Mouse (Mus musculus) hindbrain, embryonic 14.5 days (tissue): ENCODE measurements around the gene Pxylp1. TPM values are rescaled to one million over a fixed set of nuclear protein-coding genes. Genes with fewer than 3 reads are reported as not detected.

Experiments used
- ATAC-seq: fragments of 200-750 bp; cut with Nextera tagmentation; 2 replicates; pipeline ENCODE4 v1.8.0; 2017; ENCODE audit warnings: moderate number of reproducible peaks, mild to moderate bottlenecking, moderate TSS enrichment, moderate library complexity; ENCODE audit not compliant: low FRiP score
- DNase-seq: peaks from one replicate; pipeline ENCODE4 v3.0.0-alpha.2; 2015; ENCODE audit warnings: low spot score
- H3K27ac ChIP-seq: fragments of 300-500 bp; sonication (generic); 2 replicates; pipeline ENCODE4 v1.5.1; 2014; ENCODE audit warnings: mild to moderate bottlenecking, moderate library complexity
- H3K27me3 ChIP-seq: fragments of 300-500 bp; sonication (generic); 2 replicates; pipeline ENCODE4 v1.6.1; 2014; ENCODE audit warnings: mild to moderate bottlenecking, low read length, mixed read lengths; ENCODE audit not compliant: control insufficient read depth, insufficient read depth
- H3K36me3 ChIP-seq: fragments of 300-500 bp; sonication (generic); replicated peaks from 2 replicates; pipeline ENCODE4 v1.6.1; 2014; ENCODE audit not compliant: control insufficient read depth, insufficient read depth
- H3K4me1 ChIP-seq: fragments of 300-500 bp; sonication (generic); replicated peaks from 2 replicates; pipeline ENCODE4 v1.6.1; 2014; ENCODE audit warnings: antibody characterized with exemption, low read length, mixed read lengths; ENCODE audit not compliant: control insufficient read depth, insufficient read depth
- H3K4me2 ChIP-seq: fragments of 300-500 bp; sonication (generic); replicated peaks from 2 replicates; pipeline ENCODE4 v1.6.1; 2014; ENCODE audit warnings: mild to moderate bottlenecking, moderate library complexity
- H3K4me3 ChIP-seq: fragments of 300-500 bp; sonication (generic); replicated peaks from 2 replicates; pipeline ENCODE4 v1.5.1; 2014; ENCODE audit warnings: mild to moderate bottlenecking, low read length
- H3K9ac ChIP-seq: fragments of 300-500 bp; sonication (generic); 2 replicates; pipeline ENCODE4 v1.6.1; 2014
- H3K9me3 ChIP-seq: fragments of 300-500 bp; sonication (generic); 2 replicates; pipeline ENCODE4 v1.6.1; 2016; ENCODE audit warnings: low read length; ENCODE audit not compliant: control insufficient read depth
- WGBS: fragments of 180-500 bp; shearing (Covaris S2); extraction: QIAGEN DNeasy Blood & Tissue Kit; methylation state at CpG from one replicate; pipeline ENCODE4 v1.1.7; 2014; 5-methylcytosine and 5-hydroxymethylcytosine counted together
- polyA plus RNA-seq: library from polyadenylated mRNA; unstranded; fragments of >200 nt; fragmentation: Nextera tagmentation; extraction: Ambion mirVana; gene quantifications from 2 replicates; pipeline ENCODE4 v1.2.1, GENCODE M21; 2014

Gene Pxylp1
- polyA plus RNA-seq, 1 experiment from 2014 or later = 34.6 TPM

DNA sequence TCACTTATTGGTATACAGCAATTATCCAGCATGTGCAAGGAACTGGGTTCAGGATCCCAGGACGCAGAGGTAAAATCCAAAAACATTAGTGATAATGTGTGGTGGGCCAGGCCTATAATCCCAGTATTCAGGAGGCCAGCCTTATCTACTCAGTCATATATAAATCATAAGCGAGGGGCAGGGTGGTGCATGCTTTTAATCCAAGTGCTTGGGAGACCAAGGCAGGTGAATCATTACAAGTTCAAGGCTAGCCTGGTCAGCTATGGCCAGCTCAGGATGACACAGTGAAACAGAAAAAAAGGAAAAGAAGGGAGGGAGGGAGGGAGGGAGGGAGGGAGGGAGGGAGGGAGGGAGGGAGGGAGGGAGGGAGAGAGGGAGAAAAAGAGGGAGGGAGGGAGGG, 97.9 kb downstream of the Pxylp1 start:
- H3K36me3 ChIP-seq = no peaks in the 10 kb centered on the region
- ATAC-seq = no peak

DNA sequence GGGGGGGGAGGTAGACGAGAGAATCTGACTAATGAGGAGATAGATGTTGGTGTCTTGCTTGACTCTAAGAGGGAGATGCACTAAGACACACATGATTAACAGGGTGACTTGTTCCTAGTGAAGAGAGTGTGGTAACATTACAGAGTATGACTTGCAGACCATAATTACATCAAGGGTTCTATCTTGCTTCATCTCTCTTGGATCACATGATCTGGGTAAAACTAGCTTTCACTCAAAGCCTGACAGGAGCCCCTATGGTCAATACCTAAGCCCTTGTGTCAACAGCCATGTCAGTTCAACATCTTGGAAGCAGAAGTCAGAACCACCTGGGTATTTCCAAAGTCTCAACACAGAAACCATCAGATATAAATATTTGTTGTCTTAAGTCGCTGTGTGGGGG, 99.9 kb downstream of the Pxylp1 start:
- WGBS = 75% methylated on average over 2 of the region's 2 CpGs
- no peak overlapping the region for H3K4me3 ChIP-seq
- no peaks in the 10 kb centered on the region for H3K9me3 ChIP-seq
- DNase-seq (no peak), ATAC-seq (no peak)
- no peaks in the 10 kb centered on the region for H3K27me3 ChIP-seq
- no peak overlapping the region for H3K9ac ChIP-seq
- no peaks in the 10 kb centered on the region for H3K36me3 ChIP-seq
- no peak overlapping the region for H3K27ac ChIP-seq
- no peak overlapping the region for H3K4me2 ChIP-seq
- no peaks in the 10 kb centered on the region for H3K4me1 ChIP-seq

More for the DNA sequence above, 97.9 kb downstream of the Pxylp1 start:
- no peaks in the 10 kb centered on the region for H3K27me3 ChIP-seq
- no peaks in the 10 kb centered on the region for H3K9me3 ChIP-seq
- H3K4me2 ChIP-seq = no peak overlapping the region
- 86% methylated on average over 2 of the region's 2 CpGs for WGBS
- DNase-seq = no peak
- H3K4me3 ChIP-seq = no peak overlapping the region
- no peaks in the 10 kb centered on the region for H3K4me1 ChIP-seq
- no peak overlapping the region for H3K27ac ChIP-seq
- no peak overlapping the region for H3K9ac ChIP-seq

GRCm38 (mm10) chr9:96790389-96791007, 102.0 kb downstream of the Pxylp1 start:
- DNase-seq (no peak), ATAC-seq (no peak)
- Histone ChIP-seq H3K27me3 (no peaks in the 10 kb centered on the region), H3K9me3 (no peaks in the 10 kb centered on the region), H3K4me3 (no peak overlapping the region), H3K27ac (no peak overlapping the region), H3K4me2 (no peak overlapping the region), H3K36me3 (no peaks in the 10 kb centered on the region), H3K9ac (no peak overlapping the region), H3K4me1 (no peaks in the 10 kb centered on the region)
- 49% methylated on average over 4 of the region's 4 CpGs for WGBS

GRCm38 (mm10) chr9:96789906-96790305, 102.6 kb downstream of the Pxylp1 start:
- ATAC-seq = no peak
- H3K27ac ChIP-seq = no peak overlapping the region
- H3K27me3 ChIP-seq = no peaks in the 10 kb centered on the region
- no peak overlapping the region for H3K4me2 ChIP-seq
- H3K36me3 ChIP-seq = no peaks in the 10 kb centered on the region
- no peaks in the 10 kb centered on the region for H3K9me3 ChIP-seq
- 76% methylated on average over 3 of the region's 3 CpGs for whole genome bisulfite sequencing
- H3K4me3 ChIP-seq = no peak overlapping the region
- DNase-seq = no peak
- no peaks in the 10 kb centered on the region for H3K4me1 ChIP-seq
- H3K9ac ChIP-seq = no peak overlapping the region

GRCm38 (mm10) chr9:96787797-96788196, 104.7 kb downstream of the Pxylp1 start:
- ATAC-seq = no peak
- H3K27ac ChIP-seq = no peak overlapping the region
- H3K4me3 ChIP-seq = no peak overlapping the region
- no peaks in the 10 kb centered on the region for H3K9me3 ChIP-seq
- no peak for DNase-seq
- no peak overlapping the region for H3K4me2 ChIP-seq
- no peaks in the 10 kb centered on the region for H3K36me3 ChIP-seq
- no peak overlapping the region for H3K9ac ChIP-seq
- no peaks in the 10 kb centered on the region for H3K4me1 ChIP-seq
- 70% methylated on average over 10 of the region's 10 CpGs for WGBS
- no peaks in the 10 kb centered on the region for H3K27me3 ChIP-seq

DNA sequence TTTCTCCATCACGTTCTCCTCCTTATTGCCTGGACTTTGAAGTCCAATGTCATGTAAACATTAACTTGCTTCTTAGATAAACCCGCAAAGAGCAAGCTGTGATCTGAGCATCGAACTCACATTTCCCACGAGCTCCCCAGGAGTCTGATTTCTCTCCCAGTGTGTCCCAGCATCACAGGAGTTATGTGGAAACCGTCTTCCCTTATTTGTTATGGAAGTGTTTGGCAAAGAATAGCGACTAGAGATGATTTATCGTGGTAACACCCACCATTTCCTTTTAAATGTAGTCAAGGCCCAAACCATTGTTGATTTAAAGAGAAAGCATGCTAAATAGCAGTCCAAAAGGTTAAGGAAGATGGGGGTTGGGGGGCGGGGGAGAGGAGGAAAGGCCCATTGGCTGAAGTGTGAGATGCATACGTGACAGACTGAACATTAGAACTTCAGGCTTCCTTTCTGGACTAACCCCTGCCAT, 106.6 kb downstream of the Pxylp1 start:
- no peaks in the 10 kb centered on the region for H3K27me3 ChIP-seq
- H3K9ac ChIP-seq = no peak overlapping the region
- H3K4me1 ChIP-seq = no peaks in the 10 kb centered on the region
- no peak for DNase-seq
- no peaks in the 10 kb centered on the region for H3K36me3 ChIP-seq
- H3K9me3 ChIP-seq = no peaks in the 10 kb centered on the region
- ATAC-seq = no peak
- 53% methylated on average over 9 of the region's 9 CpGs for WGBS
- H3K4me2 ChIP-seq = no peak overlapping the region
- no peak overlapping the region for H3K4me3 ChIP-seq
- H3K27ac ChIP-seq = no peak overlapping the region

- H3K9me3 ChIP-seq = no peaks in the 10 kb centered on the region
- H3K27ac ChIP-seq = no peak overlapping the region
- no peak for ATAC-seq
- no peak overlapping the region for H3K9ac ChIP-seq
- H3K4me3 ChIP-seq = no peak overlapping the region
- no peak overlapping the region for H3K4me2 ChIP-seq
- H3K27me3 ChIP-seq = no peaks in the 10 kb centered on the region
- no peaks in the 10 kb centered on the region for H3K36me3 ChIP-seq
- DNase-seq = no peak
- no peaks in the 10 kb centered on the region for H3K4me1 ChIP-seq
- 80% methylated on average over 3 of the region's 3 CpGs for WGBS
These were observed 107.3 kb downstream of the Pxylp1 start for GRCm38 (mm10) chr9:96785187-96785586.

DNA sequence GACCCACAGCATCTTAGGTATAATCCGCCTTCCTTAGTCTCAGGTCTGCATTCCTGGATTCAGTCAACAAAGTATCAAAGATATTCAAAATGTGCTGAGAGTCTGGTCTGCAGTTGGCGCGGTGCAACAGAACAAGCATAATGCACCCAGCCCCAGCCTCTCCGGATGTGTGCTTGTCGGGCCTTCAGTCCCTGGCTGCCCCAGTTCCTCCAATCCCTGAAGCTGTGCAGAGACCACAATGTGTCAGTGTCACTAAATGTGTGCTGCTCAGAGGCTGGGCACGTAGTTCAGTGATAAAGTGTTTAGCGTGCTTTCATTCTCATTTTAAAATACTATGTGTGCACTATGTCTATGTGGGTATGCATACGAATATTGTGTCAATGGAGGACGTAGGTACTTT, 108.8 kb downstream of the Pxylp1 start:
- Histone ChIP-seq H3K9ac (no peak overlapping the region), H3K36me3 (no peaks in the 10 kb centered on the region), H3K4me3 (no peak overlapping the region), H3K9me3 (no peaks in the 10 kb centered on the region), H3K27ac (no peak overlapping the region), H3K4me2 (no peak overlapping the region), H3K27me3 (no peaks in the 10 kb centered on the region), H3K4me1 (no peaks in the 10 kb centered on the region)
- WGBS = 85% methylated on average over 9 of the region's 9 CpGs
- no peak for ATAC-seq
- DNase-seq = no peak

GRCm38 (mm10) chr9:96783258-96783657, 109.2 kb downstream of the Pxylp1 start:
- H3K27me3 ChIP-seq = no peaks in the 10 kb centered on the region
- no peak overlapping the region for H3K4me3 ChIP-seq
- no peaks in the 10 kb centered on the region for H3K36me3 ChIP-seq
- no peaks in the 10 kb centered on the region for H3K9me3 ChIP-seq
- 73% methylated on average over 5 of the region's 5 CpGs for WGBS
- H3K4me1 ChIP-seq = no peaks in the 10 kb centered on the region
- H3K4me2 ChIP-seq = no peak overlapping the region
- no peak for ATAC-seq
- H3K9ac ChIP-seq = no peak overlapping the region
- no peak overlapping the region for H3K27ac ChIP-seq
- no peak for DNase-seq

GRCm38 (mm10) chr9:96782062-96782461, 110.4 kb downstream of the Pxylp1 start:
- Histone ChIP-seq H3K27ac (no peak overlapping the region), H3K36me3 (no peaks in the 10 kb centered on the region), H3K4me3 (no peak overlapping the region), H3K4me2 (no peak overlapping the region), H3K9me3 (no peaks in the 10 kb centered on the region), H3K27me3 (no peaks in the 10 kb centered on the region), H3K9ac (no peak overlapping the region), H3K4me1 (no peaks in the 10 kb centered on the region)
- ATAC-seq (no peak), DNase-seq (no peak)
- 85% methylated on average over 8 of the region's 8 CpGs for WGBS
